Comparison of ENCODE assay signal across 10 mouse cellular contexts in genomic region chr16:32434066-32434465, GRCm38 (mm10). TPM values are rescaled to one million over a fixed set of nuclear protein-coding genes. Genes with fewer than 3 reads are reported as not detected.
DNase-seq lines count a peak whose midpoint lies in the region; ATAC-seq and TF ChIP-seq lines count a peak whose summit lies in the region.
"Had no signal": no experiment of that assay in that cellular context is flagged by ENCODE, and none has a peak within 500 bp of the region (broad histone marks: within the 10 kb centered on the region; RNA-seq: fewer than 3 reads in every experiment).

No protein-coding gene starts in this region.

- peak overlapping the region; percentile 21 for H3K4me2 ChIP-seq in liver, embryonic 11.5 days
- H3K4me2 ChIP-seq in stomach, postnatal 0 days (replicated peaks; ENCODE audit: low read depth), result no peak overlapping the region

- peaks cover 39% of the 10 kb centered on the region for H3K4me1 ChIP-seq in bone marrow macrophage, adult 2 months (ENCODE audit: control insufficient read depth, insufficient read depth, low read length)
- H3K4me1 ChIP-seq in liver, embryonic 11.5 days (replicated peaks; ENCODE audit: control insufficient read depth, insufficient read depth, low read length), result peaks cover 15% of the 10 kb centered on the region
- 0 out of 2 replicates have a peak, but pooled peaks cover 4% of the 10 kb centered on the region for H3K4me1 ChIP-seq in stomach, postnatal 0 days (replicated peaks; ENCODE audit: control insufficient read depth, insufficient read depth)
- H3K4me1 ChIP-seq in midbrain, embryonic 10.5 days, result peaks cover 22% of the 10 kb centered on the region

- 36% methylated on average over 6 of the region's 6 CpGs for WGBS in liver, embryonic 11.5 days
- WGBS in stomach, postnatal 0 days, result 36% methylated on average over 6 of the region's 6 CpGs
- 68% methylated on average over 6 of the region's 6 CpGs for WGBS in midbrain, embryonic 10.5 days

- no peaks in the 10 kb centered on the region for H3K9me3 ChIP-seq in liver, embryonic 11.5 days (ENCODE audit: control insufficient read depth, low read length)
- no peaks in the 10 kb centered on the region for H3K9me3 ChIP-seq in stomach, postnatal 0 days (ENCODE audit: control insufficient read depth, low read length)
- H3K9me3 ChIP-seq in midbrain, embryonic 10.5 days (replicated peaks), result no peaks in the 10 kb centered on the region

- no peak for TF ChIP-seq EP300 in stomach, postnatal 0 days (optimal IDR thresholded peaks at IDR 0.05)

- TF ChIP-seq POLR2A in bone marrow macrophage, adult 2 months (IDR thresholded peaks at IDR 0.05; ENCODE audit: borderline replicate concordance, low read depth, low read length), result no peak

- TF ChIP-seq CTCF in bone marrow macrophage, adult 2 months (IDR thresholded peaks at IDR 0.05; ENCODE audit: low read depth, low read length), result no peak
- no peak for TF ChIP-seq CTCF in stomach, postnatal 0 days (IDR thresholded peaks at IDR 0.05; ENCODE audit: low read depth)

- peak overlapping the region; percentile 13; the same call in 1 of the 2 replicates for H3K4me3 ChIP-seq in bone marrow macrophage, adult 2 months (ENCODE audit: insufficient read depth, low read length)
- H3K4me3 ChIP-seq in liver, embryonic 11.5 days (ENCODE audit: low read depth, low read length), result no peak overlapping the region
- no peak overlapping the region for H3K4me3 ChIP-seq in stomach, postnatal 0 days (ENCODE audit: low read depth, low read length)
- H3K4me3 ChIP-seq in midbrain, embryonic 10.5 days, result no peak overlapping the region

- H3K9ac ChIP-seq in liver, embryonic 11.5 days (ENCODE audit: low read depth, low read length), result no peak overlapping the region
- no peak overlapping the region for H3K9ac ChIP-seq in stomach, postnatal 0 days (ENCODE audit: low read length)

- H3K27ac ChIP-seq in bone marrow macrophage, adult 2 months (ENCODE audit: insufficient read depth, low read depth, low read length), result peak overlapping the region; percentile 73
- H3K27ac ChIP-seq in liver, embryonic 11.5 days (ENCODE audit: low read depth, low read length), result no peak overlapping the region
- H3K27ac ChIP-seq in stomach, postnatal 0 days (replicated peaks), result no peak overlapping the region
- H3K27ac ChIP-seq in midbrain, embryonic 10.5 days (replicated peaks), result no peak overlapping the region

- ATAC-seq in liver, embryonic 11.5 days (replicated peaks; ENCODE audit: low FRiP score), result no peak
- ATAC-seq in stomach, postnatal 0 days (ENCODE audit: low FRiP score, low TSS enrichment), result no peak

- no peaks in the 10 kb centered on the region for H3K36me3 ChIP-seq in liver, embryonic 11.5 days (ENCODE audit: control insufficient read depth, insufficient read depth, low read length)
- H3K36me3 ChIP-seq in stomach, postnatal 0 days (ENCODE audit: control insufficient read depth, insufficient read depth, low read length), result no peaks in the 10 kb centered on the region
- H3K36me3 ChIP-seq in midbrain, embryonic 10.5 days, result no peaks in the 10 kb centered on the region

- peak; percentile 37 for DNase-seq in adrenal gland, adult 2 months
- DNase-seq in adrenal gland, adult 18-20 months (ENCODE audit: low spot score in 2 of 2), result no peak
- no peak for DNase-seq in liver, embryonic 11.5 days (ENCODE audit: low spot score)
- DNase-seq in naive thymus-derived CD4-positive, alpha-beta T cell, adult 2 months (ENCODE audit: low read depth), result peak; percentile 70
- DNase-seq in frontal cortex, postnatal 14 days (ENCODE audit: low spot score in 2 of 2), result no peak
- no peak for DNase-seq in stomach, postnatal 0 days (ENCODE audit: low spot score)
- no peak for DNase-seq in midbrain, embryonic 10.5 days (ENCODE audit: low spot score)
- DNase-seq: cerebellum, adult 2 months; kidney, postnatal 14 days had no signal

- H3K27me3 ChIP-seq in liver, embryonic 11.5 days (replicated peaks; ENCODE audit: control insufficient read depth, insufficient read depth, low read length), result no peaks in the 10 kb centered on the region
- no peaks in the 10 kb centered on the region for H3K27me3 ChIP-seq in stomach, postnatal 0 days (ENCODE audit: control insufficient read depth, insufficient read depth, low read length)
- H3K27me3 ChIP-seq in midbrain, embryonic 10.5 days (ENCODE audit: low read depth, poor library complexity, severe bottlenecking), result no peaks in the 10 kb centered on the region; the same call in 1 of the 2 replicates

RNA-seq across cellular contexts. Expression of gene Pcyt1a, which starts 3.3 kb away (rescaled TPM):
- 10 to 100 TPM; 89.9 to 91.2 TPM for total RNA-seq in adrenal gland, adult 2 months (2021)
- polyA plus RNA-seq in adrenal gland, adult 2 months (2012; rRNA removed), result 24.5 and 42.2 TPM in 2 replicates
- total RNA-seq in adrenal gland, adult 18-20 months (2021), result 10 to 100 TPM; 74.2 to 88.0 TPM
- 95.8 and 100 TPM in 2 replicates for polyA plus RNA-seq in bone marrow macrophage, adult 2 months (2012; ENCODE audit: insufficient read depth, insufficient read length, missing spikeins)
- polyA plus RNA-seq in liver, embryonic 11.5 days (2014; fragmentation: Nextera tagmentation; extraction: Ambion mirVana), result 37.0 and 42.8 TPM in 2 replicates
- 30.8 and 38.6 TPM in 2 replicates for polyA plus RNA-seq in stomach, postnatal 0 days (2015; fragmentation: Nextera tagmentation; extraction: Ambion mirVana)
- 43.1 and 46.4 TPM in 2 replicates for polyA plus RNA-seq in midbrain, embryonic 10.5 days (2016; fragmentation: Nextera tagmentation; extraction: Ambion mirVana)

RNA-seq across cellular contexts. Expression of gene Tctex1d2, which starts 14.6 kb away (rescaled TPM):
- total RNA-seq in adrenal gland, adult 2 months (2021), result 1 to 10 TPM; 4.8 to 8.1 TPM
- 4.0 and 4.7 TPM in 2 replicates for polyA plus RNA-seq in adrenal gland, adult 2 months (2012; rRNA removed)
- 1 to 10 TPM; 5.0 to 5.6 TPM for total RNA-seq in adrenal gland, adult 18-20 months (2021)
- 43.8 and 47.9 TPM in 2 replicates for polyA plus RNA-seq in bone marrow macrophage, adult 2 months (2012; ENCODE audit: insufficient read depth, insufficient read length, missing spikeins)
- polyA plus RNA-seq in liver, embryonic 11.5 days (2014; fragmentation: Nextera tagmentation; extraction: Ambion mirVana), result 13.8 and 15.1 TPM in 2 replicates
- 24.3 and 26.3 TPM in 2 replicates for polyA plus RNA-seq in stomach, postnatal 0 days (2015; fragmentation: Nextera tagmentation; extraction: Ambion mirVana)
- polyA plus RNA-seq in midbrain, embryonic 10.5 days (2016; fragmentation: Nextera tagmentation; extraction: Ambion mirVana), result 34.6 and 36.3 TPM in 2 replicates

RNA-seq across cellular contexts. Expression of gene Tm4sf19, which starts 33.8 kb away (rescaled TPM):
- total RNA-seq in adrenal gland, adult 2 months (2021), result under 1 TPM; 0.29 to 0.93 TPM
- 0.20 and 0.21 TPM in 2 replicates for polyA plus RNA-seq in adrenal gland, adult 2 months (2012; rRNA removed)
- 1 to 10 TPM in 1 of 2 experiments, under 1 TPM in 1; 0.33 to 1.3 TPM for total RNA-seq in adrenal gland, adult 18-20 months (2021)
- polyA plus RNA-seq in bone marrow macrophage, adult 2 months (2012; ENCODE audit: insufficient read depth, insufficient read length, missing spikeins), result 3.0 and 4.4 TPM in 2 replicates
- not detected in 2 replicates for polyA plus RNA-seq in liver, embryonic 11.5 days (2014; fragmentation: Nextera tagmentation; extraction: Ambion mirVana)
- not detected in 2 replicates for polyA plus RNA-seq in stomach, postnatal 0 days (2015; fragmentation: Nextera tagmentation; extraction: Ambion mirVana)
- not detected in 2 replicates for polyA plus RNA-seq in midbrain, embryonic 10.5 days (2016; fragmentation: Nextera tagmentation; extraction: Ambion mirVana)
- polyA plus RNA-seq: cerebellum, adult 2 months had no signal

RNA-seq across cellular contexts. Expression of gene Slc51a, which starts 53.6 kb away (rescaled TPM):
- total RNA-seq in adrenal gland, adult 2 months (2021), result under 1 TPM in 1 of 2 experiments, not detected in 1; 0.28 TPM
- polyA plus RNA-seq in adrenal gland, adult 2 months (2012; rRNA removed), result 0.23 and 0.33 TPM in 2 replicates
- not detected for total RNA-seq in adrenal gland, adult 18-20 months (2021)
- polyA plus RNA-seq in bone marrow macrophage, adult 2 months (2012; ENCODE audit: insufficient read depth, insufficient read length, missing spikeins), result not detected in 2 replicates
- polyA plus RNA-seq in liver, embryonic 11.5 days (2014; fragmentation: Nextera tagmentation; extraction: Ambion mirVana), result 1.3 TPM in 2 replicates
- polyA plus RNA-seq in stomach, postnatal 0 days (2015; fragmentation: Nextera tagmentation; extraction: Ambion mirVana), result 2.7 and 3.1 TPM in 2 replicates
- polyA plus RNA-seq in midbrain, embryonic 10.5 days (2016; fragmentation: Nextera tagmentation; extraction: Ambion mirVana), result 0.16 and 0.35 TPM in 2 replicates

Comparison
In these comparisons a context has a peak if more than half of its experiments do, and no peak if none do; other contexts are left out.
1. DNase-seq: peak in adrenal gland, adult 2 months (single experiment) and naive thymus-derived CD4-positive, alpha-beta T cell, adult 2 months (single experiment); none in adrenal gland, adult 18-20 months (0 of 2), liver, embryonic 11.5 days (single experiment), frontal cortex, postnatal 14 days (0 of 2), stomach, postnatal 0 days (single experiment) and midbrain, embryonic 10.5 days (single experiment).